Mouse (Mus musculus) layer of hippocampus, adult 9-11 months (tissue): ENCODE measurements at regions not wholly inside any gene's neighbourhood (a gene's known extent, or its start where the extent isn't known, plus 50 kb on each side); places are given as distances from the start of the nearest gene placed in this dataset.

ENCODE experiments used
- DNase-seq: peaks from one replicate; pipeline ENCODE4 v3.0.0; 2022

DNA sequence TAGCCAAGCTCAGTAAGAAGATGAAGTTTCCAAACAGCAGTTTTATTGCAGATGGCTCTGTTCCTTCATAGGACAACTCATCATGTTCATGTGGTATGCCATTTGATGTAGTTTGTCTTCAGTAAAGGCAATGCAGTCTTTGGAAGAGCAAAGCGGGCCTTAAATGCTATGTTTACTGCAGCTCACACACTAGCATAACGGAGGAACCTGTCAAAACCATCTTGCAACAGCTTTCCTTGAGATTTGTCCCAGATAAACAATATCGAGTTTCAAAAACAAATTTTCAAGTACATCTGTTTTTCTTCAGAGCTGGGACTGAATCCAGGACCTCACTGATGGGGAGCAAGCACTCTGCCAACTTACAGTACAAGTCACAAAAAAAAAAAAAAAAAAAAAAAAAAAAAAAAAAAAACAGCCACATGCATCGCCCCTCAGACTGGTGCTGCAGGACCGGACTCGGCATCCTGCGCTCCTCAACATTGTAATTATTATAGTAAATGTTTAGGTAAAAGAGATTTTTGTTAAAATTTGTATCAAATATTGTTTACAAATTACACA lies 1023.4 kb upstream of the Lingo2 start:
- DNase-seq, result peak; percentile 4
